Mouse (Mus musculus) G1E-ER4 (cell line): ENCODE measurements around the gene Epsti1. TPM values are rescaled to one million over a fixed set of nuclear protein-coding genes. Genes with fewer than 3 reads are reported as not detected.

Source experiments
- GATA1 ChIP-seq: IDR thresholded peaks from one replicate; pipeline ENCODE4 v1.8.0; 2012; ENCODE audit warnings: low read length, inconsistent platforms
- polyA plus RNA-seq: library from polyadenylated mRNA; stranded (reverse); fragments of >175 nt; gene quantifications from 2 replicates; pipeline ENCODE4 v1.2.3, GENCODE M21; 2012

Epsti1 gene
- polyA plus RNA-seq, 1 experiment = not detected

DNA sequence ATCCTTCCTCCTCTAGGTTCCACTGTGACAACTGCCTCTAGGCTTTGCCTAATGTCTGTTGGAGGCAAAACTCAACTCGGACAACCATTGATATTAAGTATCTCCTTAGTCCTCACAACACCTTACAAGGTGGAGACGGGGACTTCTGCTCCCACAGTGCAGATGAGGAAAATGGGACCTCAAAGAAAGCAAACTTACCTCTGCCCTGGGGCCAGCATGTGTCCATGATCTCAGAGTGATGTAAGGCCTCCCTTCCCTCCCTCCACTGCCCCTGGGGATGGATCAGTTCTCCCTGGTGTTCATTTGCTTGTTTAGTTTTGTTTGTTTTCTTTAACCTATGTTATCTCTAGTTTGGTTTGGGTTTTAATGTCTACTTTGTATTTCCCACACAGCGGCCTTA, 1.5 kb upstream of the Epsti1 start:
- no peak for TF ChIP-seq GATA1

DNA sequence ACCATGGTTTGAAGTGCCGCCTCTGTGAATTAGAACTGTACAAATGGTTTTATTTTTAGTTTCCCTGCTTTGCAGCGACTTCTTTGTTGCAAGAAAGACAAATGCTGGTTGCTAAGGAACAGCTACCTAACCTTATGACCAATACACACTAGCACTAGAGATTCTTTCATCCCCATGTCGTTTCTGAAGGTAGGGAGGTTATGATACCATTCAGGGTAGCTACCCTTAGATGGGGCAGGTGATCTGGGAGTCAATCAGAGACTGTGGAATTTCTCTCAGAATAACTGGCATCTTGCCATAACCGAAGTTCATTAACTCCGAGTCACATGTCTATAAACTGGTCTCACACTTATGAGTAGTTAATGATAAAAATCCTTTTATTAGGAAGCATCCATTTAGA, 1.4 kb downstream of the Epsti1 start:
- TF ChIP-seq GATA1 = no peak

DNA sequence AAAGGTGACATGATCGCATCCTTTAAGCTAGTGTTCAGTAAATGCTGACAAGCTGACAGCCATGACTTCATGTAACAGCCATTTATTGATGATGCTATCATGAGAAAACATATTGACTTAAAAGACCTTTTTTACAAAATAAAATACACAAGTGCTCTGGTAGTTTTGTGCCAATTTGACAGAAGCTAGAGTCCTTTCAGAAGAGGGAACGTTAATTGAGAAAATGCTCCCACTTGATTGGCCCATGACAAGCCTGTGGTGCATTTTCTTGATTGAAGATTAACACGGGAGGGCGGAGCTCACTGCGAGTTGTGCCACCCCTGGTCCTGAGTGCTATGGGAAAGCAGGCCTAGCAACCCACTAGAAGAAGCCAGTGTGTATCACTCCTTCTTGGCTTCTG, 2.5 kb downstream of the Epsti1 start:
- TF ChIP-seq GATA1 = no peak

DNA sequence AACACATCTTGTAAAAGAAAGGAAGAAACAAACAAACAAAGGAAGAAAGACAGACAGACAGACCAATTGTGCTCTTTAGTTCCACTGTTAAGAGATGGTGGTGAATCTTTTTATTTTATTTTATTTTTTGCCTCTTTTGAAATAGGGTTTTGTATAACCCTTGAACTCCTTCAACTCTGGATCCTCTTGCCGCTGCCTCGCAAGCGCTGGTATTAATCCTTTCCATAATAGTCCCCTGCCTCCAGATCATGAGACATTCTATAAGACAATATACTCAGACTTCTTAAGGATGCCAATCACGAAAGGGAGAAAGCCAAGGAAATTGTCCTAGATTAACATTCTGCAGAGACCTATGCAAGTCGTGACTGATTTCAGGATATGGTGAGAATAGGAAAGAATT, 11.7 kb downstream of the Epsti1 start:
- TF ChIP-seq GATA1 = no peak

DNA sequence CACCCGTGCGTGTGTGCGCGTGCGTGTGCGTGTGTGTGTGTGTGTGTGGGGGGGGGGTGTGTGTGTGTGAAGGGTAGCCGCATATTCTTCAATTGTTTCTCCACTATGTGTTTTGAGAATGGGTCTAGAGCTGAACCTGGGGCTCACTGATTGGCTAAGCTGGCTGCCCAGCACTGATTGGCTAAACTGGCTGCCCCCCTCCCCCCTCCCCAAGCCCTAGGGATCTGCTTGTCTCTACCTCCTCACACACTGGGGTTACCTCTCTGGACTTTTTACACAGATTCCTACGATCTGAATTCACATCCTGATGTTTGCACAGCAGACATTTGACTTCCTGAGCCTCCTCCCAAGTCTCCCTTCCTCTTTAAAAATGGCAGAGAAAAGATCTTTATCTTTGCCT, 17.6 kb downstream of the Epsti1 start:
- TF ChIP-seq GATA1 = no peak

DNA sequence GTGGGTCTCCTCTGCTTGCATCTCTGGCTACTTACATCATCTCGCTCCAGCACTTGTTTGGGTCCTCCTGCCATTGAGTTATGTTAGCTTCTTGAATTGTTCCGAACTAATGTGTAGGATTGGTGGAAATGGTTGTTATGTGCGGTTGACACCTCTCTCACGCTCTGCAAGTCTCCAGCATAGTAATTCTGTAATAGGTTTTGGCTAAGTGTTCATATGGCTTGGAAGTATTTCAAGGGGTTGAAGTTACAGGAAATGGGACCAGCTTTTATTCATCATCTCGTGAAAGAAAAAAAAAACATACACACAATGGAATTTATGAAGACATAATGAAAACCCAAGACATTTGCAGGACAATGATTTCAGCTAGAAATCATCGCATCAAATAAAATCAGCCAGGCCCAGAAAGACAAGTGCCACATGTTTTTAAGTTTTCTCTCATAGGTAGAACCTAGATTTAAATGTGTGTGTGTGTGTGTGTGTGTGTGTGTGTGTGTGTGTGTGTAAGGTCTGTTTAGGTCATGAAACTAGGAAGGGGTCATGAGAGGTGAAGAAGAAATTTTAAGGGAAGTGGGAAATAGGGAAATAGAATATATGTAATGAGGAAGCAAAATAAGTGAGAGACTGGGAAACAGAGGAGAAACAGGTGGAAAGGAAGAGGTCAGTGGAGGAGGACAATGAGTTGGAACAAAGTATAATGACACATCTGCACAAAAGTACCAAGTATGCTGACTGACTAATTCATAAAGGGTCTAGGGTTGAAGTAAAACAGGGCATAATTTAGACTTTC, 19.2 kb downstream of the Epsti1 start:
- no peak for TF ChIP-seq GATA1

DNA sequence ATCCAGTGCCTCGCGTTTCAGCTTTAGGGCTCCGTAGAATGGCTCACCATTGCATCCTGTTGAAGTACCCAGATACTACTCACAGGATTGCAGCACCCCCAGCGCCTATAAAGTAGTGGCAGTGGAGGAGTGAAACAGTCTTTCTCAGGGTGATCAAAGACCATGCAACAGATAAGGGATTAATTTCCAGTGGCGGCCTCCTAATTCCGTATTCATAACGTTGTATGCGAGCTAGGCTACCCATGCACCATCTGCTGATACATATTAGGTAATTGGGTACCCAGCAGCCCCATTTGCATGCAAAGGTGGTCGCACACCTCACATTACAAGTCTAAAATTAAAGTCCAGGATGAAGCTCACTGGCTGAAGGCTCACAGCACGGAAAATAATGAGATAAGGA, 21.4 kb downstream of the Epsti1 start:
- TF ChIP-seq GATA1 = no peak

DNA sequence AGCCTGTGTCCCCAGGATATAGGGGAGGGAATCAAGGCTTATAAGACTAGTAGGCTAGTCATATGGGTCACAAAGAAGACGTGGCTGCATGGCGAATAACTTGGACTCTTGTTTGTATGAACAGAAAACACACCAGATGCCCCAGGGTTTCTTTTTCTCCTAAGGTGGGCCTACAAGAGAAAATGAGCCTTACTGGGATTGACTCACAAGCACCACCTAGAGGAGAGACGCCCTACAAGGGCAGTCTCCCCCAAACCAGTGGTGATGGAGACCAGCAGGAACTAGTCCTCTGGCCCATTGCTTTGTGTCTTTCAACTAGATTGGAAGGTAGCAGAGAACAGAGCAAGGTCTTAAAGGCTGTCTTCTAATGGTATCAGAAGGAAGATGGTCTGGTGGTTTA, 22.7 kb downstream of the Epsti1 start:
- TF ChIP-seq GATA1 = no peak

DNA sequence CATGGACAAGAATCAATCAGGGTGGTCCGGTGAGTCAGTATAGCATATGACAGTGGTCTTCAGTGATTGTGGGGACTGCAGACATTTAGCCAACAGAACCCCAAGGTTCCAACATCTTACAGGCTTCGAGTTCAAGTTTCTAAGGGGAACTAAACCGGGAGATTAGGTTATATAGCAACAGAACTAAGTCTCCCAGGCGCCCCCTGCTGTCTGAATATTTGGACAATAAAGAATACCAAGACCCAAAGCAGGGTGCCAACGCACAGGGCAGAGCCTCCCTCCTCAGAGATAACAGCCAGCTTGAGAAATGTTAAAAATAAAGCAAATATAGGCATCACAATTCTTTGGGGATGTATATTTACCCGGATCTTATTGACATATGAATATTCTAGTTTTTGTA, 24.0 kb downstream of the Epsti1 start:
- no peak for TF ChIP-seq GATA1

DNA sequence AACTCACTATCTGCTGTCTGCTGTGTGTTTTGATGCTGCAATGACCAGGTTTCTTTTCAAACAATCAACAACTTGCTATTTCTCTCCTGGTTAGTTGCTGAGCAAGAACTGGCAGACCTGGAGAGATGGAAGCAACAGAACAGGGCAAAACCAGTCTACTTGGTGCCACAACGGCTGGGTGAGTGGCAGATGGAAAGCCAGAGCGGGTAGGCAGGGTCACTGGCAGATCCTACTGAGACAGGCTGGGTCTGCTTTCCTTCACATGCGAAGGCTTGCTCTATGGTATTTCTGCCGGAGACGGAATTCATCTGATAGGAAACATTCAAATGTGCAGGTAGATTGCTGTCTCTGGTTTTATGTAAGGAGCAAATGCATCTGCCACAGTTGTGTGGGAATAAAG, 24.6 kb downstream of the Epsti1 start:
- TF ChIP-seq GATA1 = no peak

DNA sequence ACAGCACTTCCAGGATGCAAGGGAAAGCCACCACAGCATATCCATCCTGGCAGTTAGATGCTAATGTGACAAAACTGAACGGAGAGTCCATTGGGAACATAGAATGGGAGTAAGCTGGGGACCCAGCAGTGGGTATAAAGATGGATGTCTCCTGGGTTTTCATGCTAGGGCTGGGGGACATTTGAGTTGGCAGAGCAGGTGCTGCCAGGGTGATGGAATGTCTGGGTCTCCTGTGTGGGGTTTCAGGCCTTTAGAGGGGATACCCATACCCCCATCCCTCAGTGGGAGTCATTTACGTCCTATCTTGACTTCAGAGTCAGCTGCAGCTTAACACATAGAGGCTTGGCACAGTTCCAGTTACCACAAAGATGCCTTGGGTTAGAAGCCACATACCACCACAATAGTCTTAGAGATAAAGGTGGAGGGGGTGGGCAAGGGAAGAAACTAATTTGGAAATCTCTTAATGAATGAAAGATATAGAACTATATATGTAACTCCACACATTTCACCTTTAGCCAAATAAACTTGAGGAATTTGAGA, 25.2 kb downstream of the Epsti1 start:
- no peak for TF ChIP-seq GATA1

DNA sequence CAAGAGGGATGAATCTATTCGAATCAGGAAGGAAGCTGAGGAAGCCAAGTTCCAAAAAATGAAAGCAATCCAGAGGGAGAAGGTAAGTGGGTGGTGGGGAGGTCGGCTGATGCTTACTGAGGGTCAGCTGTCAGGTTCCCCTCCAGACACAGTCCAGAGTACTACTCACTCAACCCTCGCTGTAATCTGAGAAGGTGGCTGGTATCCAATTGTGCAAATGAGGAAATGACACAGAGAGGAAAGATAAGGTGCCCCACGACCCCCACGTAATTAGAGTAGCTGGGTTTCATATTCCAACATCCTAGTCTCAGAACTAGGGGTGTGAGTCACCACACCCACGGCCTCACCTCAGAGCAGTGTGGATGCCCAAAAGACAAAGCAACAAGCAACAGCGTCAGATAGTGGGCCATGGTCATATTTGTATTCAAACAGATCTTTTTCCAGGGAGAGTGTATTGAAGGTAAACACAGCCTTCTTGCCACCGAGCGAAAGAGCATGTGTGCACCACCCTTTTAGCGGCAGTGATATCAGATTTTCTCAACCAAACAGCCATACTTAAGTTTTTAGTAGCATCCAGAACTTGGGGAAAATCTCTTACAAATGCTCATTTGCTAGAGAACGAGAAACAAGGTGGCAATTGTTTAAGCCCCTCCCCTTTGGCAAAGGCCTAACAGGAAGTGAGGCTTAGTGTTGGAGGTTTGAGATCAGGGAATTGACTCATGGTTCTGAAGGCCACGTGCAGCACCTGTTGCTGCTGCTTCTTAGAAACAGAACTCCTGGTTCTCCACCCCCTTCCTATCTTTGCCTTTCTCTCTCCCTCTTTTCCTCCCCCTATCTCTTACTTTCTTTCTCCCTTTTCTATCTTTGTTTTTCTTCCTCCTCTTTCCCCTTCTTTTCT, 28.4 kb downstream of the Epsti1 start:
- TF ChIP-seq GATA1 = no peak

DNA sequence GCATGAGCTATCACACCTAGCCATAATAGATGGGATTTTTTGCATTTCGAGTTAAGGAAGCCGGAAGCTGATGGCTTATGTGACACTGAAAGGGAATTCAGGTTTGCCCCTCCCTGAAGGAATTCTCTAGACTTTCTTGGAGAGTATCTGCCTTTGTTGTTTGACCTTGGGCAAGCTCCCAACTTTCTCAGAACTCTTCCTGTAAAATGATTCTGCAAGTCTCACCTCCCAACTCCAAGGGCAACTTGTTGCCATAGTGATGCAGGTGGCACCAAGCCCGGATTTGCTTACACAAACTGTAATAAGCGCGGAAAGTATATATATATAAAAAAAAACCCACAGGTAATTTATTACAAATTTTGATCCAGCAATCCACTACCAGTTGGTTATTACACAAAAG, 29.2 kb downstream of the Epsti1 start:
- no peak for TF ChIP-seq GATA1

DNA sequence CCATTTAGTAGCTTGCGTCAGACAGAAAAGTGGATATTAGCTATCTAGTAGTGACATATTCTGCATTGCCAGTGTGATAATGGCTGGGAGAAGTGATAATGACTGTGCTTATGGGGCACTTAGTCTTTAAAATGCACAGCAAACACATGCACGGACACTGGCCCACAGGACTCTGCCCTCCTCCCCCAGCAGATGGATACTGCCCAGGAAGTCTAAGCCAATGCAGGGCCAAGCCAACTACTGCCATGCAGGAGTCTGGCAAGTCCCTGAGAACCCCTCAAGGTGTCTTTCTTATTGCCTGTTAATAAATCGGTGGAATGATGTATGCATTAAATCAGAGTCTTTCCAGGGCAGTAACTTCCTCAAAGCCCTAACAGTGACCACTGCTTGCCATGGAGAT, 30.4 kb downstream of the Epsti1 start:
- TF ChIP-seq GATA1 = no peak

DNA sequence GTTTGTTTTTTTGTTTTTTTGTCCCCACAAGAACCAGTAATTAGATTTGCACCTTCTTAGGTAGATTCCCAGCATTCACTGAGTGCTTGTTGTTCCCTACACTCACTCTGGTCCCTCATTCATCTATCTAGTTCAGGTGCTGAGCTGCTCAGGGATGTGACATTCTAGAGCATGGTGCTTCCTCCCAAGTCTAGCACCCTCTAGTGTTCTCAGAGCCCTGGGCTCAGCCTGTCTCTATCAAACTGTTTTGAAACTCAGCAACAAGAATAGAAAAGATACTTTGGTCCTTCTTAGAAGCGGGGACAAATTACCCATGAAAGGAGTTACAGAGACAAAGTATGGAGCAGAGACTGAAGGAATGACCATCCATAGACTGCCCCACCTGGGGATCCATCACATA, 37.1 kb downstream of the Epsti1 start:
- no peak for TF ChIP-seq GATA1

DNA sequence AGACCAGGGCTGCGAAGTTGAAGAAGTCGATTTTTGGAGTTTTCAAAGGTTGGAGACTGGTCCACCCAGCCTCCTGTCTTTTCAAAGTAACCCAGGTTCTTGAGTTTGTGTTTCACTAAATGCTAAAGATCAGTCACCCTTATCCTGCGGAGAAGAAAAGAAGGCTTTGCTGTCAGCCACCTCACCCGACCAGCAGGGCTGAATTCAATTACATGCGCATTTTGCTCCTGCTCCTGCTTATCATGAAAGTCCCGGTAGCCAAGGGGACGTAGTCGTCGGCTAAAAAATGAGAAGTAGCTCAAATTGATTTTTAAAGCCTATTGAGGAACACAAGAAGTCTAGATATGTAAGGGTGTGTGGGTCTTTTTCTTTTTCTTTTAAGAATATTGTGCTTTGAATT, 38.2 kb downstream of the Epsti1 start:
- TF ChIP-seq GATA1 = no peak
